Mouse (Mus musculus) liver, embryonic 12.5 days (tissue): Measurements from ENCODE around the gene Hyal1. TPM values are rescaled to one million over a fixed set of nuclear protein-coding genes. Genes with fewer than 3 reads are reported as not detected.
A peak's percentile ranks its signal among the peaks of the same experiment; 100 is the strongest.

ENCODE experiments used
- ATAC-seq: fragments of 200-750 bp; cut with Nextera tagmentation; 2 replicates; pipeline ENCODE4 v1.8.0; 2017; ENCODE audit warnings: moderate number of reproducible peaks, mild to moderate bottlenecking, moderate library complexity
- H3K27ac ChIP-seq: fragments of 300-500 bp; sonication (generic); 2 replicates; pipeline ENCODE4 v1.5.1; 2016; ENCODE audit warnings: mild to moderate bottlenecking
- H3K27me3 ChIP-seq: fragments of 300-500 bp; sonication (generic); replicated peaks from 2 replicates; pipeline ENCODE4 v1.6.1; 2016; ENCODE audit warnings: mild to moderate bottlenecking, moderate library complexity
- H3K36me3 ChIP-seq: fragments of 300-500 bp; sonication (generic); 2 replicates; pipeline ENCODE4 v1.6.1; 2016; ENCODE audit warnings: mild to moderate bottlenecking, moderate library complexity
- H3K4me1 ChIP-seq: fragments of 300-500 bp; sonication (generic); 2 replicates; pipeline ENCODE4 v1.6.1; 2016
- H3K4me2 ChIP-seq: fragments of 300-500 bp; sonication (generic); 2 replicates; pipeline ENCODE4 v1.6.1; 2016; ENCODE audit warnings: mild to moderate bottlenecking, moderate library complexity
- H3K4me3 ChIP-seq: fragments of 300-500 bp; sonication (generic); 2 replicates; pipeline ENCODE4 v1.5.1; 2016; ENCODE audit warnings: mild to moderate bottlenecking, moderate library complexity
- H3K9ac ChIP-seq: fragments of 300-500 bp; sonication (generic); 2 replicates; pipeline ENCODE4 v1.6.1; 2016; ENCODE audit warnings: mild to moderate bottlenecking, moderate library complexity
- H3K9me3 ChIP-seq: fragments of 300-500 bp; sonication (generic); replicated peaks from 2 replicates; pipeline ENCODE4 v1.6.1; 2016; ENCODE audit warnings: mild to moderate bottlenecking, moderate library complexity
- WGBS: fragments of 180-500 bp; shearing (Covaris S2); methylation state at CpG from one replicate; pipeline ENCODE4 v1.1.7; 2016; ENCODE audit not compliant: insufficient replicate concordance; 5-methylcytosine and 5-hydroxymethylcytosine counted together
- polyA plus RNA-seq: library from polyadenylated mRNA; unstranded; fragments of >200 nt; fragmentation: Nextera tagmentation; extraction: Ambion mirVana; gene quantifications from 2 replicates; pipeline ENCODE4 v1.2.1, GENCODE M21; 2016

Hyal1 gene
- polyA plus RNA-seq, 1 experiment from 2014 or later = 3.9 TPM

DNA sequence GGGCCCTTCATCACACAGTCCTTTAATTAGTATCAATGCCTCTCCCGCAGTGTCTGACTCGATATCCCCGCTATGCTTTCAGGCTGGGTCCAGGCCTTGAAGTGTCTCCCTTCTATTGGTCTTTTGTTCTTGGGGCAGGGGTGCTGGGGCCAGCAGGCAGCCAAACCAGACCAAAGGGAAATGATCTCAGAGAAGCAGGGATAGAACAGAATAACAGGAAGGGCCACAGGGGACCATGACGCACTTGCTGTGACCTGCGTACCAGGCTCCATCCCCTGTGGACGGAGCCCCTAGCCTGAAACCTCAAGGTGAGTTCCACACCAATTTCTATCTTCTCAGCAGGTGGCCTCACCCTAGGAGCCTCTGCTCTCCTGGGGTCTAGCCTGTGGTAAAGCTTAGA, 41.4 kb downstream of the Hyal1 start:
- no peaks in the 10 kb centered on the region for H3K27me3 ChIP-seq
- H3K9ac ChIP-seq = no peak overlapping the region
- peaks cover 32% of the 10 kb centered on the region for H3K4me1 ChIP-seq
- 93% methylated on average over 6 of the region's 6 CpGs for WGBS
- no peak overlapping the region for H3K27ac ChIP-seq
- H3K36me3 ChIP-seq = peaks cover 82% of the 10 kb centered on the region
- H3K9me3 ChIP-seq = no peaks in the 10 kb centered on the region
- H3K4me3 ChIP-seq = no peak overlapping the region
- H3K4me2 ChIP-seq = no peak overlapping the region
- ATAC-seq = no peak

DNA sequence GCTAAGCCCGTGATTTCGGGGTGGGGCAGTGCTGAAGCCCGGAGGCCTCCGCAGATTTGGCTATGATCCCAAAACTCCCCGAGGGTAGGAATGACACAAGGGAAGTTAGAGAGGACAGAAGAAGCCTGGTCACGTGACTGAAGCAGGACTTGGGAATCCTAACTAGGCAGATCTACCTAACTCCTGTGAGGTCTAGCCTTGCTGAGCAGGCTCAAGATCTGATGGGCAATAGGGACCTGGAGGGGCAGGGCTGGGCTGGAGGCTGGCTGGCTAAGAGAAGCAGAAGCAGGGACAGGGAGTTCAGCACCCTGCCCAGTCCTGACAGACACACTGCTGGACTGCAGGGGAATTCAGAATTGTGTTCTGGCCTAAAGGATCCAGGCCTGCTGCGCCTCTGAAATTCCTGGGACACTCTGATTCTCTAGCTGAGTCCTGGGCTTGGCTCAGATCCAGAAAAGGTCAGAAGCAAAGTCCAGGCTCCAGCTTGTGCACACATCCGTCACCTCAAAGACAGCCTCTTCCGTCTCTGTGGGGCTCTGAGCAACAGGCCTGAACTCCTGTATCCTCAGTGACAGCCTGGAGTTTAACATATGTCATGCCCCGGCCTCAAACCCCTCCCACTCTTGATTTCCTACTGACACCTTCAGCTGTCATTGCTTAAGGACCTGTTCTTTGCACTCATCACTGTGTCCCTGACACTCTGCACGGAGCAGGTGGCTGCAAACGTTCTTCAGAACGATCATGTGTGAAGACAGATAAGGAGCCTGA, 42.2 kb downstream of the Hyal1 start:
- ATAC-seq = peak; percentile 60

DNA sequence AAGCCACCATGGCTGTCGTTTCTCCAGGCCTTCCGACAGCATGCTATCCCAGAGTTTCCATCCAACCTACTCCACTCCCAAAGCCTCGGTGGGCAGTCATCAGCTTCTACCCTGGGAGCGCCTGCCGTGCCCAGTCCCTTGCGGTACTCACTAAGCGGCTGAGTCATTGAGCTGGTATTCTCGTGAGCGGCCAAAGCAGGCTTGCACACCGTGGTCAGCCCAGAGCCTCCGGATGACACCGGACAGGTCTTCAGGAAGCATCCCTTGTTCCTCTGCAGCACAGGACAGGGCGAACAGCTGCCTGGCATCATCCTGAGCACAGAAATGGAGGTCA, 42.8 kb downstream of the Hyal1 start:
- Histone ChIP-seq H3K4me1 (peaks cover 32% of the 10 kb centered on the region), H3K27ac (peak overlapping the region; percentile 61), H3K4me2 (no peak overlapping the region), H3K4me3 (no peak overlapping the region), H3K36me3 (peaks cover 85% of the 10 kb centered on the region), H3K9me3 (no peaks in the 10 kb centered on the region), H3K9ac (no peak overlapping the region), H3K27me3 (no peaks in the 10 kb centered on the region)
- ATAC-seq = peak; percentile 8
- WGBS = 68% methylated on average over 13 of the region's 13 CpGs

More for the DNA sequence above, 42.2 kb downstream of the Hyal1 start:
- no peaks in the 10 kb centered on the region for H3K9me3 ChIP-seq
- peaks cover 86% of the 10 kb centered on the region for H3K36me3 ChIP-seq
- no peak overlapping the region for H3K4me3 ChIP-seq
- no peak overlapping the region for H3K4me2 ChIP-seq
- H3K27me3 ChIP-seq = no peaks in the 10 kb centered on the region
- H3K27ac ChIP-seq = peak overlapping the region; percentile 61
- WGBS = 57% methylated on average over 13 of the region's 13 CpGs
- H3K4me1 ChIP-seq = peaks cover 27% of the 10 kb centered on the region
- H3K9ac ChIP-seq = no peak overlapping the region

DNA sequence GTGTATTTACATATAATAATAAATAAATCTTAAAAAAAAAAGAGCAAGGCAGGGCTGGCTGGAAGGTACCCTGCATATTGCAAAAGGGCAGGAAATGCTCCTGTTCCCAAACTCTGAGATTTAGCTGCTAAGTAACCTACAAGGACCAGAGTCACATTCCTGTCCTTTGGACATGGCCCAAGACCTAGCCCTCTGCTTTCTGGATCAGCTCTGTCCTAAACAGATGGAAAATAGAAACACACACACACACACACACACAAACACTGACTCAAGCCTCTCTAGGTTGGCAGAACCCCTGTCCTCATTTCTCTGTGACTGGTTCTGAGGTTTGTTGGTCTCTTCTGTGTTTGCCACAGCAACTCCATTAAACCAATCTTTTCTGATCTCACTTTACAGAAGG, 44.2 kb downstream of the Hyal1 start:
- Histone ChIP-seq H3K27me3 (no peaks in the 10 kb centered on the region), H3K4me2 (no peak overlapping the region), H3K27ac (no peak overlapping the region), H3K9ac (no peak overlapping the region), H3K4me1 (peaks cover 47% of the 10 kb centered on the region), H3K36me3 (peaks cover 84% of the 10 kb centered on the region), H3K4me3 (no peak overlapping the region), H3K9me3 (no peaks in the 10 kb centered on the region)
- ATAC-seq = no peak

DNA sequence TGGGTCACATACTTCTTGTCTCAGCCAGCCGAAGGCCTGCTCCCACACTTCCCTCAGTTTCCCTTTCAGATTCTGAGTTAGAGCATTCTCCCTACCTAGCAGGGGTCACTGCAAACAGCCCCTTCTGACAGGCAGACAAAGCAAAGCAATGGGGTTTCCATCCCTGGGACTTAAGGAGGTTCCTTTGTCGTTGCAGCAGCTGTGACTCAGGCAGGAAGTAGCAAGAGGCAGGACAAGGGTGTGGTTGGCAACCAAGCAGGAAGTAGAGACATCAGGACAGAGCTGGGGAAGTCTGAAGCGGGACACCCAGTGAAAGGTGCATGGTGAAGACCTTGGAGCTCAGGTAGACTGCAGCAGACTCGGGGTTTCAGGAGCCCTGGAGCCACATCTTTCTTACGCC, 47.8 kb downstream of the Hyal1 start:
- H3K4me2 ChIP-seq = peak overlapping the region; percentile 17; the same call in 1 of the 2 replicates
- H3K36me3 ChIP-seq = peaks cover 75% of the 10 kb centered on the region
- ATAC-seq = no peak
- no peak overlapping the region for H3K9ac ChIP-seq
- WGBS = 39% methylated on average over 5 of the region's 5 CpGs
- no peaks in the 10 kb centered on the region for H3K27me3 ChIP-seq
- peak overlapping the region; percentile 34; the same call in 1 of the 2 replicates for H3K27ac ChIP-seq
- H3K4me1 ChIP-seq = peaks cover 70% of the 10 kb centered on the region
- no peak overlapping the region for H3K4me3 ChIP-seq
- H3K9me3 ChIP-seq = no peaks in the 10 kb centered on the region

DNA sequence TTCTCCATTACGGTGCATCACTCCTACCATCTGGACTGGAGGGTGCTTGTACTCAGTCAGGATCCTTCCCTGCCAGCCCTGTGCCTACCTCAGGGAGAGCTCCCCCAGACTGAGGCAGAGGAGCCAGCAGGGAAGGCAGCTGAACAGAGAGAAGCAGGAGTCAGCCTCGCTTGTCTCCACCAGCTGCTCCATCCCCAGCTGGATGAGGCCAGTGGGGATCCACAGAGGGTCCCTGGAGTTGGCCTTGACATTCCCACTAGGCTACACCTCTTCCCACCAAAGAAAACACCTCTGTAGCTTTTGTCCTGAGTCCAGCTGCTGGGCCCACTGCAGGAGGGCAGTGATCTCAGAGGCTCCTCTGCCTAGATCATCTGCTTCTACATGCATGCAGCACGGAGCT, 48.2 kb downstream of the Hyal1 start:
- peak overlapping the region; percentile 17; the same call in 1 of the 2 replicates for H3K4me2 ChIP-seq
- H3K9me3 ChIP-seq = no peaks in the 10 kb centered on the region
- peaks cover 71% of the 10 kb centered on the region for H3K36me3 ChIP-seq
- ATAC-seq = no peak
- H3K9ac ChIP-seq = no peak overlapping the region
- no peak overlapping the region for H3K4me3 ChIP-seq
- no peaks in the 10 kb centered on the region for H3K27me3 ChIP-seq
- H3K4me1 ChIP-seq = peaks cover 70% of the 10 kb centered on the region
- WGBS = 68% methylated on average over 3 of the region's 3 CpGs
- 0 out of 2 replicates have a peak overlapping the region, but pooled peaks have one; percentile 34 for H3K27ac ChIP-seq

DNA sequence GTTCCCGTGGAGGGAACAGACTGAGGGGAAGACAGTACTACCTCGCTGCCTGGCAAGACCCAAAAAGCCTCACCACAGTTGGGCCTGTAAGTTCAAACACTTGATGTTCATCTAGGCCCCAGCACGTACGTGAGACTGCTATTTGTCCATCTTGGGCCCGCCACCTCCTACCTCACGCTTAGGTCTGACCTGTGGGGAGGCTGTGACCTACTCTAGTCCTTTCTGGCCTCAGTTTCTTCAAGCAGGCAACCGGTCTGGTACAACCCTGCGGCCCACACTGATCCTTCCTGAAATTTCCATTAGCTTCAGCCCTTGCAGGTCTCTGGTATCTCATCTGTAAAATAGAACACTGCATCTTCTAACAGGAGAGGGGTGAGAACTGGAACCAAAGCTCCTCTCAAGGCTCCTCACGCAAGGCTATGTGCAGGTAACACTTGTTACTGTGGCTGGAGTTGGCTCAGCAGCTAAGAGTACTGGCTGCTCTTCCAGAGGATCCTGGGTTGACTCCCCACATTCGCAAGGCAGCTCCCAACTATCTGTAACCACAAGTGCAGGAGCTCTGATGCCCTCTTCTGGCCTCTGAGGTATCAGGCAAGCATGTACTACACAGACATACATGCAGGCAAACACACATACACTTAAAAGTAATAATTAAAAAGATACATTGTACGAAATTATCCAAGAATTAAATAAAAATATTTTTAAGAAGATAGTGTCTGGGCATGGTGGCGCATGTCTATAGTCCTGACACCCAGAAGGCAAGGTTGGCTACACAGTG, 48.8 kb downstream of the Hyal1 start:
- no peak for ATAC-seq
- no peak overlapping the region for H3K4me3 ChIP-seq
- WGBS = 82% methylated on average over 12 of the region's 12 CpGs

GRCm38 (mm10) chr9:107626158-107626843, 49.6 kb downstream of the Hyal1 start:
- Histone ChIP-seq H3K27ac (peak overlapping the region; percentile 91), H3K9ac (peak overlapping the region; percentile 45), H3K4me2 (peak overlapping the region; percentile 47), H3K36me3 (peaks cover 73% of the 10 kb centered on the region), H3K4me1 (peaks cover 75% of the 10 kb centered on the region), H3K4me3 (no peak overlapping the region), H3K27me3 (no peaks in the 10 kb centered on the region), H3K9me3 (no peaks in the 10 kb centered on the region)
- ATAC-seq = peak; percentile 33; the same call in 1 of the 2 replicates
- WGBS = 42% methylated on average over 15 of the region's 15 CpGs

More for the DNA sequence above, 48.8 kb downstream of the Hyal1 start:
- H3K9me3 ChIP-seq = no peaks in the 10 kb centered on the region
- H3K4me1 ChIP-seq = peaks cover 70% of the 10 kb centered on the region
- H3K36me3 ChIP-seq = peaks cover 67% of the 10 kb centered on the region
- H3K4me2 ChIP-seq = peak overlapping the region; percentile 47; the same call in 1 of the 2 replicates
- H3K9ac ChIP-seq = no peak overlapping the region
- peak overlapping the region; percentile 34; the same call in 1 of the 2 replicates for H3K27ac ChIP-seq
- H3K27me3 ChIP-seq = no peaks in the 10 kb centered on the region

GRCm38 (mm10) chr9:107626844-107627277, 50.1 kb downstream of the Hyal1 start:
- ATAC-seq = peak; percentile 44; the same call in 1 of the 2 replicates

GRCm38 (mm10) chr9:107627387-107628255, 50.9 kb downstream of the Hyal1 start:
- Histone ChIP-seq H3K4me1 (peaks cover 89% of the 10 kb centered on the region), H3K36me3 (peaks cover 75% of the 10 kb centered on the region), H3K9me3 (no peaks in the 10 kb centered on the region), H3K4me2 (peak overlapping the region; percentile 47), H3K27ac (peak overlapping the region; percentile 91), H3K9ac (peak overlapping the region; percentile 45), H3K27me3 (no peaks in the 10 kb centered on the region), H3K4me3 (no peak overlapping the region)
- 40% methylated on average over 20 of the region's 20 CpGs for WGBS
- ATAC-seq = no peak

More at GRCm38 (mm10) chr9:107626844-107627277, 50.1 kb downstream of the Hyal1 start:
- peak overlapping the region; percentile 91 for H3K27ac ChIP-seq
- H3K9me3 ChIP-seq = no peaks in the 10 kb centered on the region
- no peak overlapping the region for H3K4me3 ChIP-seq
- H3K4me2 ChIP-seq = peak overlapping the region; percentile 47
- H3K9ac ChIP-seq = peak overlapping the region; percentile 45
- H3K36me3 ChIP-seq = peaks cover 78% of the 10 kb centered on the region
- peaks cover 81% of the 10 kb centered on the region for H3K4me1 ChIP-seq
- no peaks in the 10 kb centered on the region for H3K27me3 ChIP-seq
- 4% methylated on average over 2 of the region's 2 CpGs for WGBS
